Mouse (Mus musculus) gastrocnemius, postnatal 25 days (tissue): ENCODE results near the gene Tppp2. TPM values are rescaled to one million over a fixed set of nuclear protein-coding genes. Genes with fewer than 3 reads are reported as not detected.

Source experiments
- DNase-seq: peaks from one replicate; pipeline ENCODE4 v3.0.0; 2022
- total RNA-seq, 2 experiments: library from RNA; stranded (reverse); gene quantifications; 1 replicate in 1 of 2; 2 replicates in 1 of 2; pipeline ENCODE4 v1.2.3; 2021

Gene Tppp2
- total RNA-seq, 2 experiments from 2014 or later, result 0.62 to 1.1 TPM

GRCm38 (mm10) chr14:51942236-51942635 lies 24.0 kb downstream of the Tppp2 start:
- DNase-seq, result no peak

GRCm38 (mm10) chr14:51943336-51943735 lies 25.1 kb downstream of the Tppp2 start:
- DNase-seq, result no peak

GRCm38 (mm10) chr14:51960316-51960715 lies 42.1 kb downstream of the Tppp2 start:
- DNase-seq, result no peak

GRCm38 (mm10) chr14:51967400-51967799 lies 49.2 kb downstream of the Tppp2 start:
- no peak for DNase-seq

Other genes starting within 250 kb of the Tppp2 start
- gene Gm17079, start 223.0 kb upstream of the Tppp2 start, total RNA-seq, result not detected
- not detected for gene Gm5800, start 201.2 kb upstream of the Tppp2 start, total RNA-seq
- not detected for gene Ang4, start 144.8 kb upstream of the Tppp2 start, total RNA-seq
- not detected for gene AY358078, start 118.4 kb upstream of the Tppp2 start, total RNA-seq
- not detected for gene Ear6, start 64.7 kb upstream of the Tppp2 start, total RNA-seq
- gene Mettl17, start 33.6 kb upstream of the Tppp2 start, total RNA-seq, result 10 to 100 TPM in 1 of 2 experiments, 1 to 10 TPM in 1; 9.3 to 15.8 TPM
- under 1 TPM; 0.46 to 0.54 TPM for gene Slc39a2, start 25.5 kb upstream of the Tppp2 start, total RNA-seq
- gene Ndrg2, start 4.3 kb upstream of the Tppp2 start, total RNA-seq, result 1,000 to 10,000 TPM; 1,373 to 1,538 TPM
- gene Rnase13, start 4.3 kb downstream of the Tppp2 start, total RNA-seq, result not detected
- gene Arhgef40, start 66.3 kb downstream of the Tppp2 start, total RNA-seq, result 10 to 100 TPM; 17.2 to 17.6 TPM
- gene Tmem253, start 97.2 kb downstream of the Tppp2 start, total RNA-seq, result 1 to 10 TPM; 1.5 to 2.1 TPM
- gene Zfp219, start 102.3 kb downstream of the Tppp2 start, total RNA-seq, result 10 to 100 TPM; 10.8 to 11.7 TPM
- gene Olfr221, start 124.0 kb downstream of the Tppp2 start, total RNA-seq, result not detected
- 10 to 100 TPM; 71.5 to 72.2 TPM for gene Hnrnpc, start 185.6 kb downstream of the Tppp2 start, total RNA-seq
- gene Rpgrip1, start 192.3 kb downstream of the Tppp2 start, total RNA-seq, result not detected